Mouse (Mus musculus): Measurements from ENCODE around the gene Fbxw7.

DNA sequence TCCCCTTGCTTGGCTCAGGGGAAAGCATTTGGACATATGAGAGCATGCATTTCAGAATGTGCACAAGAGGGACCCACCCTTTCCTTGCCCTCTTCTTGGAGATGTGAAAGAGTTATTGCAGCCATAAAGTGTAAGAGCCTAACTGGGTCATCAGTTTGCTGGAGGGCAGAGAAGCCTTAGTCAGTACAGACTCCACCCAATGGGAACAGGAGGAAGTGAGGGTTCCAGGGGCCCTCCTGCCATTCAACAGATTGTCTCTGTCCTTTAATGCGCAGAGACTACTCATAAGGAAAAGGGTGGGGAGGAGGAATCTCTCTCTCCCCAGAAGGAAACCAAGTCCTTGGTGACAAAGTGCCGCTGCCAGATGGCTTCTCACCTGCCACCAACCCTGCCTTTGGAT lies 190.2 kb downstream of the Fbxw7 start:
- TF ChIP-seq CTCF (IDR thresholded peaks at IDR 0.05; ENCODE audit: borderline replicate concordance, extremely low read depth, insufficient read depth, insufficient read length): no peak
- TF ChIP-seq POLR2A (IDR thresholded peaks at IDR 0.05; ENCODE audit: borderline replicate concordance, extremely low read depth, insufficient read depth, insufficient read length, poor library complexity, severe bottlenecking): no peak
